Mouse (Mus musculus) liver, postnatal 0 days (tissue): ENCODE results near the gene Rtkn2. TPM values are rescaled to one million over a fixed set of nuclear protein-coding genes. Genes with fewer than 3 reads are reported as not detected.

Experiments used
- ATAC-seq: fragments of 200-750 bp; cut with Nextera tagmentation; 2 replicates; pipeline ENCODE4 v1.8.0; 2017; ENCODE audit warnings: mild to moderate bottlenecking, moderate library complexity
- DNase-seq: peaks from one replicate; pipeline ENCODE4 v3.0.0-alpha.2; 2016
- H3K27ac ChIP-seq: fragments of 300-500 bp; sonication (generic); 2 replicates; pipeline ENCODE4 v1.5.1; 2014; ENCODE audit warnings: antibody characterized with exemption, moderate library complexity, mild to moderate bottlenecking, low read depth
- H3K27me3 ChIP-seq: fragments of 300-500 bp; sonication (generic); 2 replicates; pipeline ENCODE4 v1.6.1; 2014; ENCODE audit warnings: low read length, control low read depth, mixed read lengths; ENCODE audit not compliant: insufficient read depth
- H3K36me3 ChIP-seq: fragments of 300-500 bp; sonication (generic); replicated peaks from 2 replicates; pipeline ENCODE4 v1.6.1; 2014; ENCODE audit warnings: mild to moderate bottlenecking, control low read depth, low read length, moderate library complexity, mixed read lengths; ENCODE audit not compliant: insufficient read depth
- H3K4me1 ChIP-seq: fragments of 300-500 bp; sonication (generic); 2 replicates; pipeline ENCODE4 v1.6.1; 2014; ENCODE audit warnings: antibody characterized with exemption, mild to moderate bottlenecking, control low read depth; ENCODE audit not compliant: insufficient read depth
- H3K4me2 ChIP-seq: fragments of 300-500 bp; sonication (generic); 2 replicates; pipeline ENCODE4 v1.6.1; 2014; ENCODE audit warnings: low read depth, mild to moderate bottlenecking, low read length, moderate library complexity, mixed read lengths
- H3K4me3 ChIP-seq: fragments of 300-500 bp; sonication (generic); 2 replicates; pipeline ENCODE4 v1.5.1; 2014; ENCODE audit warnings: low read depth, low read length
- H3K9ac ChIP-seq: fragments of 300-500 bp; sonication (generic); replicated peaks from 2 replicates; pipeline ENCODE4 v1.6.1; 2014; ENCODE audit warnings: mild to moderate bottlenecking, moderate library complexity
- H3K9me3 ChIP-seq: fragments of 300-500 bp; sonication (generic); 2 replicates; pipeline ENCODE4 v1.6.1; 2016; ENCODE audit warnings: mild to moderate bottlenecking, control low read depth, low read length, mixed read lengths
- CTCF ChIP-seq: sonication (generic); IDR thresholded peaks from 2 replicates; pipeline ENCODE4 v1.5.1; 2016; ENCODE audit warnings: antibody characterized with exemption, low read depth
- EP300 ChIP-seq: IDR thresholded peaks from 2 replicates; pipeline ENCODE4 v1.6.1; 2016; ENCODE audit warnings: antibody characterized with exemption, low read depth, mild to moderate bottlenecking
- WGBS: fragments of 180-500 bp; shearing (Covaris S2); extraction: QIAGEN DNeasy Blood & Tissue Kit; methylation state at CpG from one replicate; pipeline ENCODE4 v1.1.7; 2014; ENCODE audit not compliant: insufficient replicate concordance; 5-methylcytosine and 5-hydroxymethylcytosine counted together
- polyA plus RNA-seq: library from polyadenylated mRNA; unstranded; fragments of >200 nt; fragmentation: Nextera tagmentation; extraction: Ambion mirVana; gene quantifications from 2 replicates; pipeline ENCODE4 v1.2.1, GENCODE M21; 2015

Gene Rtkn2
- polyA plus RNA-seq, 1 experiment from 2014 or later, result 1.4 TPM

GRCm38 (mm10) chr10:67943513-67943912 lies 35.9 kb upstream of the Rtkn2 start:
- Histone ChIP-seq H3K27me3 (no peaks in the 10 kb centered on the region), H3K4me3 (no peak overlapping the region), H3K36me3 (no peaks in the 10 kb centered on the region), H3K27ac (no peak overlapping the region), H3K4me1 (no peaks in the 10 kb centered on the region), H3K9me3 (no peaks in the 10 kb centered on the region), H3K9ac (no peak overlapping the region), H3K4me2 (no peak overlapping the region)
- 70% methylated on average over 4 of the region's 4 CpGs for WGBS
- no peak for DNase-seq
- peak; percentile 43; the same call in 1 of the 2 replicates for ATAC-seq
- TF ChIP-seq EP300 (no peak), CTCF (peak; percentile 20; the same call in 1 of the 2 replicates)

- 37% methylated on average over 8 of the region's 8 CpGs for WGBS
- no peak overlapping the region for H3K9ac ChIP-seq
Observed at GRCm38 (mm10) chr10:67950059-67950748, 29.2 kb upstream of the Rtkn2 start.

GRCm38 (mm10) chr10:67951690-67952089 lies 27.7 kb upstream of the Rtkn2 start:
- no peaks in the 10 kb centered on the region for H3K9me3 ChIP-seq
- no peak overlapping the region for H3K27ac ChIP-seq
- 62% methylated on average over 4 of the region's 4 CpGs for WGBS
- DNase-seq (no peak), ATAC-seq (no peak)
- H3K4me1 ChIP-seq, result no peaks in the 10 kb centered on the region
- H3K36me3 ChIP-seq, result no peaks in the 10 kb centered on the region
- H3K27me3 ChIP-seq, result no peaks in the 10 kb centered on the region
- no peak overlapping the region for H3K4me2 ChIP-seq
- TF ChIP-seq EP300 (no peak), CTCF (no peak)
- H3K9ac ChIP-seq, result no peak overlapping the region
- H3K4me3 ChIP-seq, result no peak overlapping the region

More at GRCm38 (mm10) chr10:67950059-67950748, 29.2 kb upstream of the Rtkn2 start:
- H3K27ac ChIP-seq, result no peak overlapping the region
- H3K36me3 ChIP-seq, result no peaks in the 10 kb centered on the region
- ATAC-seq (no peak), DNase-seq (no peak)
- TF ChIP-seq EP300, result no peak
- no peak for TF ChIP-seq CTCF
- no peaks in the 10 kb centered on the region for H3K27me3 ChIP-seq
- H3K4me1 ChIP-seq, result no peaks in the 10 kb centered on the region
- H3K4me2 ChIP-seq, result no peak overlapping the region
- H3K4me3 ChIP-seq, result no peak overlapping the region
- H3K9me3 ChIP-seq, result no peaks in the 10 kb centered on the region

- ATAC-seq, result no peak
- no peak overlapping the region for H3K9ac ChIP-seq
- no peaks in the 10 kb centered on the region for H3K27me3 ChIP-seq
- H3K4me1 ChIP-seq, result no peaks in the 10 kb centered on the region
- H3K36me3 ChIP-seq, result no peaks in the 10 kb centered on the region
- H3K4me2 ChIP-seq, result no peak overlapping the region
- 81% methylated on average over 2 of the region's 2 CpGs for WGBS
- no peak overlapping the region for H3K4me3 ChIP-seq
- H3K27ac ChIP-seq, result no peak overlapping the region
- H3K9me3 ChIP-seq, result no peaks in the 10 kb centered on the region
- TF ChIP-seq CTCF (no peak), EP300 (no peak)
- no peak for DNase-seq
Observed at GRCm38 (mm10) chr10:67955982-67956381, 23.4 kb upstream of the Rtkn2 start.

GRCm38 (mm10) chr10:67959982-67960381 lies 19.4 kb upstream of the Rtkn2 start:
- H3K4me2 ChIP-seq, result 0 out of 2 replicates have a peak overlapping the region, but pooled peaks have one; percentile 13
- WGBS, result 49% methylated on average over 3 of the region's 3 CpGs
- H3K27me3 ChIP-seq, result no peaks in the 10 kb centered on the region
- no peak for TF ChIP-seq CTCF
- no peak; the same call in 1 of the 2 replicates for TF ChIP-seq EP300
- H3K36me3 ChIP-seq, result no peaks in the 10 kb centered on the region
- H3K27ac ChIP-seq, result peak overlapping the region; percentile 39; the same call in 1 of the 2 replicates
- DNase-seq (peak; percentile 28), ATAC-seq (no peak)
- H3K4me3 ChIP-seq, result no peak overlapping the region
- H3K9me3 ChIP-seq, result no peaks in the 10 kb centered on the region
- no peaks in the 10 kb centered on the region for H3K4me1 ChIP-seq
- H3K9ac ChIP-seq, result no peak overlapping the region

- Histone ChIP-seq H3K36me3 (no peaks in the 10 kb centered on the region), H3K4me1 (no peaks in the 10 kb centered on the region), H3K4me2 (no peak overlapping the region), H3K9ac (no peak overlapping the region), H3K27me3 (no peaks in the 10 kb centered on the region), H3K4me3 (no peak overlapping the region), H3K27ac (no peak overlapping the region), H3K9me3 (no peaks in the 10 kb centered on the region)
- ATAC-seq (no peak), DNase-seq (no peak)
- no peak for TF ChIP-seq CTCF
- WGBS, result 75% methylated on average over 10 of the region's 10 CpGs
Observed at GRCm38 (mm10) chr10:67962496-67962895, 16.9 kb upstream of the Rtkn2 start.
